Mouse (Mus musculus) adrenal gland, adult 18-20 months (tissue): ENCODE results near the gene Lrrc15. TPM values are rescaled to one million over a fixed set of nuclear protein-coding genes. Genes with fewer than 3 reads are reported as not detected.

Experiments used
- DNase-seq, 2 experiments: peaks; one replicate each; pipeline ENCODE4 v3.0.0; 2021 to 2022; ENCODE audit warnings: low spot score in 2 of 2
- total RNA-seq, 2 experiments: library from RNA; stranded (reverse); gene quantifications; 1 replicate in 1 of 2; 2 replicates in 1 of 2; pipeline ENCODE4 v1.2.3; 2021

The Lrrc15 gene
- total RNA-seq, 2 experiments from 2014 or later: 0.07 to 0.13 TPM

- DNase-seq: no peak
These were observed 41.4 kb downstream of the Lrrc15 start for GRCm38 (mm10) chr16:30241623-30242022.

- DNase-seq: no peak
These were observed 44.3 kb downstream of the Lrrc15 start for GRCm38 (mm10) chr16:30238791-30239190.

GRCm38 (mm10) chr16:30236091-30236699, 46.9 kb downstream of the Lrrc15 start:
- DNase-seq: peak; percentile 90 to 92

GRCm38 (mm10) chr16:30235577-30235976, 47.5 kb downstream of the Lrrc15 start:
- no peak for DNase-seq

GRCm38 (mm10) chr16:30234636-30235546, 48.2 kb downstream of the Lrrc15 start:
- DNase-seq: no peak

- no peak for DNase-seq
These were observed 49.0 kb downstream of the Lrrc15 start for GRCm38 (mm10) chr16:30234077-30234476.

- no peak for DNase-seq
These were observed 51.0 kb downstream of the Lrrc15 start for GRCm38 (mm10) chr16:30231882-30232604.

- DNase-seq: no peak
These were observed 55.7 kb downstream of the Lrrc15 start for GRCm38 (mm10) chr16:30227352-30227751.

- no peak for DNase-seq
These were observed 61.8 kb downstream of the Lrrc15 start for GRCm38 (mm10) chr16:30221161-30221782.

Other genes starting within 250 kb of the Lrrc15 start
- 10 to 100 TPM; 21.0 to 31.1 TPM for gene Hes1, start 218.9 kb downstream of the Lrrc15 start, total RNA-seq
- 1 to 10 TPM; 1.1 to 2.6 TPM for gene Cpn2, start 15.8 kb downstream of the Lrrc15 start, total RNA-seq
- under 1 TPM; 0.23 to 0.51 TPM for gene Gp5, start 27.5 kb upstream of the Lrrc15 start, total RNA-seq
- gene Atp13a3, start 122.7 kb upstream of the Lrrc15 start, total RNA-seq: 10 to 100 TPM; 91.0 to 99.7 TPM